Mouse (Mus musculus) heart, postnatal 36 days (tissue): ENCODE results near the gene Cln5. TPM values are rescaled to one million over a fixed set of nuclear protein-coding genes. Genes with fewer than 3 reads are reported as not detected.
A peak's percentile ranks its signal among the peaks of the same experiment; 100 is the strongest.

Experiments
- DNase-seq, 2 experiments: peaks; one replicate each; pipeline ENCODE4 v3.0.0; 2021 to 2022
- intact Hi-C: fragments of 180-260 bp; cut with DNase I; formaldehyde crosslinking; loops from one replicate; pipeline ENCODE4 v1.15.1; 2025
- total RNA-seq, 2 experiments: library from RNA; stranded (reverse); gene quantifications; 2 replicates each; pipeline ENCODE4 v1.2.3; 2021

Cln5 gene
- total RNA-seq, 2 experiments from 2014 or later: 17.0 to 18.7 TPM

DNA sequence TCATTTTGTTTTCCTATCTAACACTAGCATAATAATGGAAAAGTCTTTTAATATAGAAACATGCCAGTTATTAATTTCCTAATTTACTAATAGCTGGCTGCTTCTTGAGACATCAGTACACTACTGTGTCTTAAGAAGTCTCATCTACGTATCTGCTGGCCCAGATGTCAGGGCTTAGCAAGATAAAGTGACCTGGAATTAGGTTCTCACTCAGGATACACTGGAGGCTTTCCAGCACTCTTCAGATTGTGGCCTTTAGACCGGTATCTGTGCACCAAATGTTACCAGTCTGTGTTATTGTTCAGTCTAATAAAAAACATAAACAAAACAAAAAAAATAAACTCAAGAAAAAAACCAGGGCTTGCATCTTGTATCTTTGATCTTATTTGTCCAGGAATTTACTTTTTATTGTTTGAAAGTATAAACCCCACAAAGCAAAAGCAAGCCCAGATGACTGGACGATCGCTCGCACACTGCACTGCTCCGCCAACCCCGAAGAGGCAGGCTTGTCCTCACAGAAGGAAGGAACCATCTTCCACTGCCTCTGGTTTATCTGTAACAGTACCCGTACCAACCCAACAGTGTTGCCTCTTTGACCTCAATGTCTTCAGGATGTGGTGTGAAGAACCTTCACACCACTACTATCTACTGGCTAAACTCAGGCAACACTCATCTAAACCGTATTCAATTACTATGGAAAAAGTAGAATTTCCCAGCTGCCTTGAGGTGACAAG lies 7.4 kb downstream of the Cln5 start:
- DNase-seq: no peak
- intact Hi-C loops: no loop called here

DNA sequence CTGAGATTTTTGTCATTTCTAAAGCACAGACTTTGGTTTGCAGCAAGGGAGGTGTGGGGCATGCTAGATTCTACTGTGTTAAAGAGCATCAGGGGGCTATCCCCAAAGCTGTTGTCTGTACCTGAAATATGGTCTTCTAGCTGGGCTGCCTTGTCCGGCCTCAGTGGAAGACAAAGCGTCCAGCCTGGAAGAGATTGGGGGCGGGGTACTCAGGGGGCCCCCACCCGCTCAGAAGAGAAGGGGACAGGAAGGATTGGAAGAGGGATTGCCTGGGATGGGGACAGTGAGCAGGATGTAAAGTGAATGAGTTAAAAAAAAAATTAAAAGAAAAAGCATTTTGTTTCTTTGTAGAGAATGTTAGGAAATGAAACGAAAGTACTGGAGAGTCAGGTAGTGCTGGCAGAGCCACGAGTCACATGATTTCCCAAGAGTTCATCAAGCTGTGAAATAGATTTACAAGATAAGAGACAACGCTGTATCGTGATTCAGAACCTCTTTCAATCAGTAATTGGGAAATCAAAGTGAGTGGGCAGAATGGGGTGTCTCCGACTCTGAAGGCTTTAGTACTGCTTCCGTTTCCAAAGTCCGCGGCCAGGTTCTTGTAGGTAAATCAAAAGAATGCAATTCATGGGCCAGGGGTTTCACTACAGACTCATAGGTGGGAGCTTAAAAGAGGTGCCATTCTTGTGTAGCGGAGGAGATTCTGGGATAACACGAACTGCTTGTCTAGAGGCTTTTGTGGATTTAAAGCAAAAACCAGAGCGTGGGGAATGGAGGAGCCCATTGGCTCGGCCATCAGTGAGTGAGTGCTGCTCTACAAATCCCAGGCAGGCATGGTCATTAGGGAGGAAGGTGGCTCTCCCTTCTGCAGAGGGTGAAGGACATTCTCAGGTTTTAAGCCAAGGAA lies 8.2 kb downstream of the Cln5 start:
- no peak for DNase-seq
- intact Hi-C loops: no loop called here

DNA sequence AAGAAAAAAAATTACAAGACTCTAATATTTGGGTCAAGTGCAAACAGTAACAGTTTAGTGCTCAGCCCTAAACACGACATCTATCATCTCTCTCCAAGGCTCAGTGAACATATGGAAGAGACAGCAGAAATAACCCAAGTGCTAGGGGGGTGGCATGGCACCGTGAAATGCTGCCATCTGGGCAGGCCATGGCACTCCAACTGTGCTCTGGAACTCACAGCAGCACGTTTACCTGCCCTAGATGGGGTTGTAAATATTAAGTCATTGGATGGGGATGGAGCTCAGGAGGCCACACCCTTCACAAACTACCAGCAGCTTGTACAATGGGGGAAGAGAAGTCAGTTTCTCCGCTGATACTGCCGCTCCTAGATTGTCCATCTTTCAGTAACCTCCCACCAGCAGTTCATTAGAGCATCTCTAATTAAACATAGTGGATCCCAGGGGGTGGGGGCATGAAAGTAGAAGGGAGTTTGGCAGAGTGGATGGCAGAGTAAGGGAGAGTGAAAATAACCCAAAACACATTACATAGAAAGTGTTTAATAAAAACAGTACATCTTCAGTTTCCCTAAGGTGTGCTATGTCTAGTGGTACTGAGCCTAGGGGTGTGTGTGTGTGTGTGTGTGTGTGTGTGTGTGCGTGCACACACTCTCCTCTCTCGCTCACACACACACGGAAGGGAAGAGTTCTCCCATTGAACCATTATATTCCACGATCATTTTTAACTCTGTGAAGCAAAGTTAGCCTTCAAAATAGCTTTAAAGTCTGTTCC lies 9.4 kb downstream of the Cln5 start:
- DNase-seq: no peak
- intact Hi-C loops: no loop called here

DNA sequence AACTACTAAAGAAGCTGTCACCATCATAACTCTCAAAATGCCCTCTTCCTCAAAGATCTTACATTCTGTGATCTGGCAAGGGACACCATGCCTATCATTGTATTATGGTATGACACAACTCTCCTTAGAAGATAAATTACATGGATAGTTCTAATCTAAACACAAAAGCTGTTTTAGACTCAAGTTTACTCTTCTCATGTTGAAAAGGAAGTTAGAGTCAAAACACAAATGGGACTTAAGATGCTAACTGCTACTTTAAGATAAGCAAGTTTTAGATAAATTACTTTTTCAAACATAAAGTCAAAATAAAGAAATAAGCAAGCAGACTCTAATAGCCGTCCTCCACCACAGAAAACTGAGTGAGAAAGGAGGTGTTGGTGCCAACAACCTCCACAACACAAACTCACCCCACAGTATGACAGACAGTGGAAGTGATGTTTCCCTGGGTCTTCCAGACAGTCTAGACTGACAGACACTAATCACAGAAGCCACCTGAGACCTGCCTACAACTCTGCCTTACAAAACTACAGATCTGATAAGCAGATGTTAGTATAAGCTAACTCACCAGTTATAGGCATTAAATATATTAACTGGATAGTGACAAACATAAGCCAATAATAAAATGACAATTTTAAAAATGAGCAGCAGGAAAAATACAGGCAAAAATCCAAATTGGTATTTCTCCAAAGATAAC lies 16.0 kb downstream of the Cln5 start:
- intact Hi-C loops: loop anchor here (2.0 kb wide), 1 partner anchor 15 kb away; the partner anchor contains the start of gene Cln5
- DNase-seq: no peak

DNA sequence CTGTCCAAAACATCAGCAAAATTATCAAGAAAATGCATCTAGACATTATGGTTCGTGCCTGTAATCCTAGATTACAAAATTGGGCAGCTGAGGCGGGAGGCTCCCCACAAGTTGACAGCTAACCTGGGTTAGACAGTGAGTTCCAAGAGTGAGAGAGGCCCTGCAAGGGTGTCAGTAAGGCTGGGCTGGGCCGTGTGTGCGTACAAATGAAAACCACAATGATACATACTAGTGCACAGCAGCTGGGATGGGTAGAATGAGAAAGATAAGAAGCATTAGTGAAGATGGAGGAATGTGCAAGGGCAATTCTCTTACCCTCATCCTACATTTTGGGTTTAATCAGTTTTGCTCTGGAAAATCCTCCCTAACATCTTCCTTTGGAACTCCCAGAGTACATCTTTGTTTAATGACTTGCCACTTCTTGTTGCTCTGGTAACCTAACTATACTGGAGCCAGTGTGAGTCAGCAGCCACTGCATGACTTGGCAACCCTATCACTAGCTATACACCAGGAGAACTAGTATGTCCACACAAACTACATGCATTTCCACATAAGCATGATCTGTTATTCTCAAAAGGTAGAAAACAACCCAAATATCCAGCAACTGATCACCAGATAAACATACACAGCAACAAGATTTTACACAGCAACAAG lies 16.8 kb downstream of the Cln5 start:
- intact Hi-C loops: loop anchor here (2.0 kb wide), 1 partner anchor 16 kb away; the partner anchor contains the start of gene Cln5
- DNase-seq: no peak

DNA sequence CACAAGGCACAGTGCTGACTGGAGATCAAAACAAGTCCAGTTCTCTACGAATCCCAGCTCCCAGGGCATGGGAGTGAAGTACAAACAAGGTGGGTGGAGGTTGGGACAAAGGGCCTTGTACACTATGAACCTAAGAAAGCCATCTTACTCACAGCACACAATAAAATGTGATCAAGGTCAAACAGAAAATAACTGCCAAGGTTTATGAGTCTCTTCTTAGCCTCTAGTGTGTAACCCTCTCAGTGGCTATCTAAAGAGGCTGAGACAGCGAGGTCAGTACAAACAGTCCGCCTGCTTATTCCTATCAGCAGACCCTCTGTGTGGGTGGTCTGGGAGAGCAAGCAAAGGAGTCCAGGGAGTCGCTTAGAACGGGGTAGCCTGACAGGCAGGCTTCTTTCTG lies 17.8 kb downstream of the Cln5 start:
- intact Hi-C loops: loop anchor here (2.0 kb wide), 1 partner anchor 17 kb away; the partner anchor contains the start of gene Cln5
- no peak for DNase-seq

DNA sequence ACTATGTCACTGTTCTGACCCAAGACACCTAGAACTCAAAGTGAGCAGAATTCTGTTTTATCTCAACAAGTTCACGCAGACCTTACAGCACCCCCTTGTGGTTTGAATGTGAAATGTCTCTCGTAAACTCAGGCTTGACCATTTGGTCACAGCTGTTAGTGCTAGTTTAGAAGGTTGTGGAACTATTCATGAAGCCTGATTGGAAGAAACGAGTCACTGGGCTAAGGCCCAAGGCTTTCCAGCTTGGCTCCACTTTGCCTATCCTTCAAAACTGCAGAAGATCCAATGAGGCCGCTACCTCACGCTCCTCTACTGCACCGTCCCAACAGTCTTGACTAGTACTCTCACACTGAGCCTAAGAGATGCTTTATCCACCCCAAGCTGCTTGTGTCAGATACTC lies 18.6 kb downstream of the Cln5 start:
- peak; percentile 57 to 62 for DNase-seq
- intact Hi-C loops: no loop called here

DNA sequence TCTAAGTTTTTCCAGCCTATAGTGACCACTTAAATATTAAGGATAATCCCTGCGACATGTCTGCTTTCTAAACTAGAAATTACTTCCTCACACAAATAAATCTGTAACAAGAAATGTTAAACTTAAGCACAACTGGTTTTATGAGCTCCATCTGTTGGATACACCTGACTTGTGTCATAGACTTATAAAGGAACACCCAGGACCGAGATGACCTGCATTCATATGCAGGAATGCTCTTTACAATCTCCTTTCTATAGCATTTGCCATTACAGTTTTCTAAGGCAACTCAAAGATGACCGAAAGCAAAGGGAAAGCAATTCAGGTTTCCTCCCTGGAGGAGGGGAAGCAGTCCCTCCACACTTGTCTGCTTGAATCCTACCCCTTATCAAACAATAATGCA lies 23.2 kb downstream of the Cln5 start:
- intact Hi-C loops: no loop called here
- DNase-seq: no peak

DNA sequence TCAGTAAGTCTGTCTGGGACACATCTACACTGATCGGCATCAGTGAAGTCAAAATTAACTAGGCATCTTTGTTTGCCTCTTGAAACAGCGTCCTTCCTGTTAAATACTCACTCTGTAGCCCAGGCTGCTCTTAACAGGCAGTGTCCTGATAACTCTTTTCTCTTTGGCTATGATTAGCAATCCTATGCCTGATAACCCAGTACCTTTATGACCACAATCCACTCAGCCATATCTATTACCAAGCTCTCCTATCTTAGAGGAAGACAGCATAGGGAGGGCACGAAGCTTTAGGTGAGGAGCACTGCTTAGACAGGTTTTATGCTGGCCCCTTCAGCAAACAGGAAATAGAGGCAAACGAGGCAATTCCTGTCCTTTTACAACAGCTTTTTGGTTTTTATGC lies 23.7 kb downstream of the Cln5 start:
- intact Hi-C loops: no loop called here
- no peak for DNase-seq

DNA sequence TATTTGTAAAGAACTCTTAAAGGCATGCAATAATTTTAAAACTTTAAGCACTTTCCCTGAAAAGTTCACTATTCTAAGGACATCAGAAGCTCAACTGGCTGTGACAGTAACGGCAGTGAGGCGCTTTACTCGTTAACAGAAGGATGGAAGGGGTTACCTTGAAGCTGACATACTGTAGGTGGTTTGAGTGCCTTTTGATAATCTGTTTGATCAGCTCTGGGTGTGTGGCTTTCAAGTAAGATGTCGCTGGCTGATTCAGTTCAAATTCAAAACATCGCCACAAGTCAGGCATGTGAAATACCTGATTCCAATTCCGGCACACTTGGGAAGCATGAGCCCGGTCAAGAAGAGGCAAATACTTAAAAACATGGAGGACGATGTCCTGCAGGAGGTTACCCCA lies 25.0 kb downstream of the Cln5 start:
- intact Hi-C loops: loop anchor here (5.0 kb wide), 1 partner anchor 252 kb away; the partner anchor contains the start of gene Mycbp2
- DNase-seq: no peak

DNA sequence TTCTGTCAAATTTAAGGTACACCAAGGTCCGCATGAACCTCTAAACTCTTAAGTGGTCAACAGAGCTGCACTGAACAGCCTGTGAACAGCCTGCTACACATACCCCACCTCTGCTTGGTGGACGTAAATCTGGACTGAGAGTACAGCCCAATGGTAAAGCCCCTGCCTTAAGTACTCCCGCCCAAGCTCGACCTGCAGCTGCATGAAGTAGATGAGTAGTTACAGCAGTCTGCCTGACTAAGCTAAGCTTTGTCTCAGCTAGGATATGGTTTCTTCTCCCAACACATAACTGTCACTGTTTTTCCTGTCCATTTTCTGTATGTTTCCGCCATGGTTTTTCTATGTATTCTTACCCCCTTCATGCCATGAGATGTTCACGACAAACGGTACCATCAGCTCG lies 25.8 kb downstream of the Cln5 start:
- no peak for DNase-seq
- intact Hi-C loops: loop anchor here (5.0 kb wide), 1 partner anchor 251 kb away; the partner anchor contains the start of gene Mycbp2

DNA sequence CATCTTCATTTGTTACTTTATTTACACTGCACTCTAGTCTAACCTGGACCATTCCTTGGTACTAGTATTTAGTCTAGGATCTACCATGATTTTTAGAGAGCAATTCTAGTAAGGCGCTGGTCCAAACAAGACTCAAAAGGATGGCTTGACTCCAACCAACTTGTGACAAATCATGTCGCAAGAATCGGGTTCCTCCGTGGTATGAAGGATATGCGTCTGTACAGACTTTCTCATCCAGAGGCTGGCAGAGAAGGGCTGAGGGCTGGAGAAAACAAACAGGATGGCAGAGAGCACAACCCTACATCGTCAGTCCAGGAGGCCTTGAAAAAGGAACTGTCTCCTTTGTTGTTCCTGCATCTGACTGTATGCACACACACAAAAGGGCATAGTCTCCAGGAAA lies 26.6 kb downstream of the Cln5 start:
- intact Hi-C loops: loop anchor here (5.0 kb wide), 1 partner anchor 251 kb away; the partner anchor contains the start of gene Mycbp2
- peak; percentile 23 to 33 for DNase-seq

DNA sequence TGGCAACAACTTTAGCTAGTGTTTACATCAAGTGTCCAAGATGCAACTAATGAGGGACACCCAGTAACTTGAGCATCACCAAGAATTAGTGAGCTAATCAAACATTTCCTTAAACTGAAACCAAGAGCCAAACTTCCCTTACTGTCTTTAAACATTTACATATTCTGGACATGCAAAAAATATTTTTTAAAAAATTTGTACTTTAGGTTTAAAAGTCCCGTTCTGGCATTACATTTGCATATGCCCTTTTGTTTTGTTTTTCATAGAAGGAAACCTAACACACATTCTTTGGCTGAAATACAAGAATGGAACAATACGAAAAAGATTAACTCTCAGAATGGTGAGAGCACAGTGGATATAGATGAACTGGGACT lies 28.2 kb downstream of the Cln5 start:
- intact Hi-C loops: loop anchor here (1.0 to 5.0 kb wide), 2 partner anchors 28 to 249 kb away; partner anchors contain the start of genes Cln5 and Mycbp2
- no peak for DNase-seq

DNA sequence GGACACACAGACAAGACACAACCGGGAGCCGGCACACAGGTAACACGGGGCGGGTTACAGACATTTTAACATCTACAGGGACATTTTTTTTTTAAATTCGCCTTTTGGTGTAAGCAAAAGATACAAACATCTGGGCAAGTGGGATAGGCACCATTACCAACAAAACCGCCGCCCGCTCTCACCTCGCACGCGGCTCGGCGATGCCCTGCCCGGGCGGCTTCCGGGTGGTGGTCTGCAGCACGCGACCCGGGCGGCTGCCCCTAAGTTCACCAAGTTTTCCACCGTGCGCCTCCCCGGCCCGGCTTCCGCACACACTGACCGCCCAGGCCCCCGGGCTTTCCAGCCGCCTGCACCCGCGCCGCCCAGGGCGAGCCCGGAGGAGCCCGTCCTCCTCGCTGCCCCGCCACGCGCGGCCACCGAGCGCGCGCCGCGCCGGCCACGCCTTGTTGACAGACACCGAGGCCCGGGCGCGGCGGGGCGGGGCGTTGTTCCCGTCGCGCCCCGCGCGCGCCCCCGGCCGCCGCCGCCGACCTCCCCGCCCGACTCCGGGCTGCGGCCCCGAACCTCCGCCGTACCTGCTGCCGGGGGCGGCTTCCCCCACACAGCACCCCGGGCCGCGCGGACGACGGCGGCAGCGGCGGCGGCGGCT lies 28.7 kb downstream of the Cln5 start:
- DNase-seq: peak; percentile 88 to 90
- intact Hi-C loops: loop anchor here (1.0 to 5.0 kb wide), 3 partner anchors 28 to 249 kb away; partner anchors contain the start of genes Cln5, Kctd12 and Mycbp2

DNA sequence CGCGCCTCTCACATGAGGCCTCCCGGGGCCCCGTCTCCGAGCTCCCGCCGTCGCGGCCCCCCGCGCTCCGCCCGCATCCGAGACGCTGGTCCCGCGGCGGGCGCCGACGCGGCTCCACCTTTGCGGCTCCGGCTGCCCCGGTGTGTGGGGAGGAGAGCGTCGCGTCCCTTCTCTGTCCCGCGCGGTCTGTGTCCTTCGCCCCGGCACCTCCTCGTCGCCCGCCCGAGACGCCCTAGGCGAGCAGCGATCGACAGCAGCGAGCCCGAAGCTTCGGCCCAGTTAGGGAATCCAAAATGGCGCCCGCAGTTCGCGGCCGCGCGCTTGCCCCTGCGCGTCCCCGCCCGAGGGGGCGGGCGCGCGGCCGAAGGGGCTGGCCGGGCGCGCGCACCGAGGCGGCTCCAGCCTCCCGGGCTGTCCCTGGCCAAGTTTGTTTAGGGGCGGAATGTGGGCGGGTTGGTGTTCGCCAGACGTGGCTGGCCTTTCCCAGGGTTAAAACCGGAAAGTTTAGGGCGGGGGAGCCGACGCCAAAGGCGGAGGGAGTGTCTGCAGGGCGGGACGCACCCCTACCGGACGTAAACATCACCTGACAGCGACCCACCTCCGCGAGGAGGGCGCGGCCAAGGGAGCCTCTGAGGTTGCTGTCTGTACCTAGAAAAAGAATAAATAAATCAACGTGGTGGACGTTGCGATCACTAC lies 29.4 kb downstream of the Cln5 start, which contains the start of gene Fbxl3:
Gene Fbxl3 (minus strand): TSS at position 329 of the 696 bp plus-strand sequence.
- peak; percentile 89 to 91 for DNase-seq
- intact Hi-C loops: loop anchor here (1.0 to 5.0 kb wide), 2 partner anchors 117 to 248 kb away; partner anchors contain the start of genes Kctd12 and Mycbp2

DNA sequence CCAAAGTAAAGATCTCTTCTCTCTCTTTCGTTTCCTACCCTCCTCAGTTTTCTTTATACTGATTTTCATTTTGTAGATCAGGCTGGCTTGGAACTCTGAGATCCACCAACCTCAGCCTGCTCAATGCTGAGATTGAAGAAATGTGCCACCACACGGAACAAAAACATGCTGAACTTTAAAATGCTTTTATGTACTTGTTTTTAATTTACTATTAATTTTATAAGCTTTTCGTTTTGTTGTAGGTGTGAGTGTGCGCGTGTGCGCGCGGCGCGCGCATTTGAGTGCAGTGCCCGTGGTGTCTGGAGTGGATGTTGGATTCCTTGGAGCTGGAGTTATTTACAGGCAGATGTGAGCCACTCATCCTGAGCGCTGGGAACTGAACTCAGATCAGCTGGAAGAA lies 30.3 kb downstream of the Cln5 start:
- intact Hi-C loops: no loop called here
- DNase-seq: no peak

DNA sequence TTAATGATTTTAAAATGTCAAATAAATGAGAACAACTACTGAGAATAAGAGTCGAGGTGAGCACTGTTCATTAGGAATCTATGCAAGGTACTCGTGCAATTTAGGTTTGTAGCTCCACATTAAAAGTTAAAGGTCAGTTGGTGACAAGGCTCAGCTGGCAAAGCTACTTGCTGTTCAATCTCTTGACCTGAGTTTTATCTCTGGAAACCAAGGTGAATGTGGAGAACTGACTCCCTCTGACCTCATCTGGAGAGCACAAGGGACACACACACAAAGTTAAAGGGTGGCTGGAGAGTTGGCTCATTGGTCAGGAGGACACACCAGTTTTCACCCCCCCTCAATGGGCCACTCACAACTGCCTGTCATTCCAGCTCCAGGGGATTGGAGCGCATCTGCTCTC lies 31.2 kb downstream of the Cln5 start:
- intact Hi-C loops: no loop called here

DNA sequence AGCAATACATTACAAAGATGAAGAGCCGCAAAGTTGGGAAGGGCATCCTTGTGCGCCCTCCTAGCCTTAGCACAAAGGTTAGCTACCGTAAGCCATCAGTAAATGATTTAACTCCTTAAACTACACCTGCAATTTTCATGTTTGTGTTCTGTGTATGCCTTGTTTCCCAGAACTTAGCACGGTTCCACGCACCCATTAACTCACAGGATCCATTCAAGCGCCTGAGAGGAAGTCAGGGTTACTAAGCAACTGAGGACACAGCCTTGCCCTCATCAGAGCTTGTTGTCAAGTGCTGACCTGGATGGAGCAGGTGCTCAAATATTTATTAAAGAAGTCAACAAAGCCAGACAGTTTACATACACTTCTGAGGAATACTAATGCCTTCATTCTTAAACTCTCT lies 32.2 kb downstream of the Cln5 start:
- intact Hi-C loops: no loop called here

More for the DNA sequence above, 31.2 kb downstream of the Cln5 start:
- no peak for DNase-seq

More for the DNA sequence above, 32.2 kb downstream of the Cln5 start:
- no peak for DNase-seq
